Mouse (Mus musculus) urinary bladder, postnatal 10 days (tissue): ENCODE measurements around the gene 3110021N24Rik.

ENCODE experiments used
- DNase-seq: peaks from one replicate; pipeline ENCODE4 v3.0.0; 2022; ENCODE audit warnings: low spot score

Gene 3110021N24Rik

DNA sequence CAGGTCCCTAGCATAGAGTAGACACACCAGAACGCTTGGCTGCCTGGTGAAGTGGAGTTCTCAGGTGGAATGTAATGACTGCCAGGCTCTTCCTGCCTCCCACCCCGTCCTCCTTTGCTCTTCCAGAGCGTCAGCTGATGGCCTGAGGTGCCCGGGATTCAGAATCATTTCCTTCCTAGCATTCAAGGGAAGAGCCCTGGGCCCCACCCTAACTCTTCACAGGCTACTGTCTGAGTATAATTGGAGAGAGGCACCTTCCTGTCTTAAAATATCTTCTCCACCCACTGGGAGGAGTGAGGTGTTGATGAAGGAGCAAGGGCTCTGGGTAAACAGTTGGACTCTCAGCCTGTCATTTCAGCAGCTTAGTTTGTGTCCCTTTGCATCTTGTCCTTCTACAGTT is 77.3 kb downstream of the 3110021N24Rik start:
- no peak for DNase-seq

DNA sequence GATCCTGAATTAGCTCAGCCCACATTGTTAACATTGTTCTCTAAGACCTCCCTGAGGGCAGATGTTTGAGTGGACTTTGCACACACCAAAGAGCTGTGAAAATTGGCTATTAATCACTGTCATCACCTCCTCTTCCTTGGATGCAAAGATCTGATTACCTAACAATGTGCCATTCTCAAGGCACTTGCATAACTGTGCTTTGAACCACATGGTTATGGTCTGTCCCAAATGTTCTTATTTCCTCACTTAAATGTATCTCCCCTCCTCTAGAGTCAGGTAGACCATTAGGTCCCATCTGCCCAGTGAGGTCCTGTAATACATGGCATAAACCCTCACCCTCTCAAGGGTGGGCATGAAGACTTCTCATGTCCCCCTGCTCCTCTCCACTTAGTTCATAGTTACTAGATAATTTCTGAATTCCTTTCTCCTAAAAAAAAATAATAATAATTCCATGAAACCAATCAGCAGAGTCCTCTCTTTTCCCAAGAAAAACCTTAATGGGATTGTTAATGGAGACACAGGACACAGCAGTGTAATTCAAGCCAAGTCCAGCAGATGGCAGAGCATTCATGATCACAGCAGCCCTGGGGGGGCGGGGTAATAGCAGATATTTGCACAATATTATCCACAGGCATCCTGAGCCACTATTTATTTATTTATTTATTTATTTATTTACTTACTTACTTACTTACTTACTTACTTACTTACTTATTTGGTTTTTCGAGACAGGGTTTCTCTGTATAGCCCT is 78.8 kb downstream of the 3110021N24Rik start:
- DNase-seq: no peak

DNA sequence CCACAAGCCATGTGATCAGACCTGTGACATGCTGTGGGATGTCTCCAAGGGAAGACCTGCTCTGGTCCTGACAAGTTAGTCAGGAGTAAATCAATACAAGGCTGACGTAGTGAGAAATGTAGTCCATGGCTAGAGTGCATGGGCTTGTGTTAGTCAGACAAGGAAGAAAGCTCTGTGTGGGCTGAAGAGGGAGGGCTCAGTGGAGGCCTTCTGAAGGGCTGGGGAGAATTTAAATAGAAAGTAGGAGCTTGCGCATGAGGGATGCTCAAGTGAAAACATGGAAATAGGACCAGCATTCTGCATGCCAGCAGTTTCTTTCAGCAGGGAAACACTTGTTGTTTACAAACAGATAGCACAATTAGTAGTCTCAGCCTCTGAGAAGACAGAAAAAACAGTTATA is 84.1 kb downstream of the 3110021N24Rik start:
- DNase-seq: no peak

DNA sequence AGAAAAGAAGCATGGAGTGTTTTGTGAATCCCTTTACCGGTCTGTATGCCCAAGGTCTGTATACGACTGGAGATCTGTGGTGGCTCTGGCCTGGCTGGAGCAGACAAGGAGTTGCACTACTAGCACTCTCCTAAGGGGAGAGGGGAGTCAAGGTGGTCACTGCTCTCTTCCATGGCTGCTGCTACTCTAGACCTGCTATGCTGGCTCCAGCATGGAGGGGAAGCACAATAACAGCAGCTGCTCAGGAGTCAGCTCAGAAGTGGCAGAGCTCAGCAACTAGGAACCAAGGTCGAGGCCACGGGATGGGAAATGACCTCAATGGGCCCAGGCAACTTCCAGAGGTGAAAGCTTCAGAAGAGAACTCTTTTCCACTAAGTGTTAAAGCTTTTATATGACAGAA is 91.7 kb downstream of the 3110021N24Rik start:
- no peak for DNase-seq

DNA sequence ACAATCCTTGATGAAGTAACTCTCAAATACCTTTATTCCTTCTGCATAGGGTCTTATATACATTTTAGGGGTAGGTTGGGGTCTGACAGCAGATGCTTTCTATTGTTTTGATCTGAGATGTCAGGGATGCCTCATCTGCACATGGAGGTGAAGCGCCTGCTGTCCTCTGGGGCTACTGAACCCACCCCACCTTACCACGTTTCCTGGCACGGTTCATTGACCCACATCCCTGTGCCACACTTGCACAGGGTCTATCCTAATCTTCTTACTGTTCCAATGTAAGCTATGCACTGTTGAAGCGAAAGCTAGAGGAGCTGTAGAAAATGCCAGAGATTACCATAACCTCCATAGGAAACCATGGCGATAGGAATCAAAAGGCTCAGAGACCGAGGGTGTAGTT is 92.1 kb downstream of the 3110021N24Rik start:
- no peak for DNase-seq

DNA sequence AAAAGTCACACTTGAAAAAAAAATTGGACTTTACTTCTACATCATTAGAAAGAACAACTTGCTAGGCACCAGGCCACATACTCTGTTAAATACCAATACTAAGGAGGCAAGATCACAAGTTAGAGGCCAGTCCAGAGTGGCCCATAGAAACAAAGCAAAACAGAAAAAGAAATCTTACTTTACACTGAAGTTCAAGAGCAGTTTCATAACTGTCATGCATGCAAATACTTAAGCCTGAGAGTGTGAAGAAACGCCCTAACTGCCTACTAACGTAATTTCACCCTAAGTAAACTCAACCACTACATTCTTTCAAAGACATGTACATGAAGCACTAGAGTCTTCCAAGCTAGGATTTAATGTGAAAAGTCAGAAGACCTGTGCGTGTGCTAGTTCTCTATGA is 106.2 kb downstream of the 3110021N24Rik start:
- no peak for DNase-seq

DNA sequence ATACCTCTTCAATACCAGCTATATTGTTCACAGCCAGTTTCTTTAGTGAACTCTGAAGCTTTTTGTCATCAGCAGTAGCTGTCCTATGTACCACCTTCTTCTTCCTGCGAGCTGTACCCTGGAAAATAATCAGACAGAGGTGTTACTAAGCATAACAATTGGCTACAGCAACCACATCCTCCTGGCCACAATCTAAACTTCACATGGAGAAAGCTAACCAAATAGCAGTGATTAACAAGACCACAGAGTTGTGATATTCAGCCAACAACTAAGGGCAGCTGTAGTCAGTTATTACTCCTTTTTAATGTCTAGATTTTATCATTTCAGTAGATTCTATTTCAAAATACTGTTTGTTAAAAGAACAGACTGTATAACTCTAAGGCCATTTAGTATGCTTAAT is 106.6 kb downstream of the 3110021N24Rik start:
- DNase-seq: no peak

DNA sequence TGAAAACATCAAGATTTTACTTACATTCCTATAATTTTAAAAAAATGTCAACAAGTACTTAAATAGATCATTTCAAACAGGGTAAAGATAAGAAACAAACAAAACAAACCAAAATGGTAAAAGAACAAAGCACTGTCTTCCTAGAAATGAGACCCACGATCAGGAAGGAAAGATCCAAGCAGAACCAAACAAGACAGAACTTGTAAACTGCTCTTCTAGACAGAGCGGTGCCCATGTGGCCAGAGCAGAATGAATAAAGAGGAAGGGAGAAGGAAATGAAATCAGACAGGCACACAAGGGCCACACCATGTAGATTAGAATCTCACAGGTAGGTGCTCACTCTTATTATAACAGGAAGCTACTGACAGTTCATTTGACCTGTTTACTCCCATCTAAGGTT is 107.2 kb downstream of the 3110021N24Rik start:
- DNase-seq: no peak

DNA sequence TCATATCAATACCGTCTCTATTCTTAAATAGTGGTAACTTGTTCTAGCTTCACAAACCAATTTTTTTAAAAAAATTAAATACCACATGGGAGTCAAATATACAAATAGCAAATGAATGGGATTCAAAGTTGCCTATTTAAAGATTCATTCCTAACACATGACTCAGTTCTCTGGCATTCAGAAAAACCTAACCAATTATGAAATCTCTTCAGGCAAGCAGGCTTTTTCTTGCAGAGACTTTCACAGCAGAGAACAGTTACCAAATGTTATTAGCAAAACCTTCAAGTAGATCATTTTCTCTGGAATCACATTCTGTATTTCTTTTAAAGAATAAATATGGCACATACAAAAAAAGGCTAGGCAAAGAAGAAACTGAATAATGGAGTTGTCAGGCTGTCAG is 111.2 kb downstream of the 3110021N24Rik start:
- DNase-seq: no peak
